Mouse (Mus musculus) spleen, adult 2 months (tissue): ENCODE data around the gene Bptf.

Experiments
- CTCF ChIP-seq: fragments of 200-500 bp; IDR thresholded peaks from 2 replicates; pipeline ENCODE4 v1.5.1; 2011; ENCODE audit warnings: mild to moderate bottlenecking, inconsistent platforms; ENCODE audit not compliant: insufficient read depth, insufficient read length, insufficient replicate concordance; ENCODE audit errors: extremely low read depth
- POLR2A ChIP-seq: fragments of 200-500 bp; IDR thresholded peaks from 2 replicates; pipeline ENCODE4 v1.6.1; 2011; ENCODE audit warnings: low read depth, low read length, inconsistent platforms

- TF ChIP-seq POLR2A, result no peak
- TF ChIP-seq CTCF, result no peak
Measured at GRCm38 (mm10) chr11:107092637-107093036, 39.3 kb downstream of the Bptf start.
